Mouse (Mus musculus) bone marrow macrophage, adult 2 months (primary cell): ENCODE data around the gene Tln2.

ENCODE experiments used
- CTCF ChIP-seq: IDR thresholded peaks from 2 replicates; pipeline ENCODE4 v1.5.1; 2012; ENCODE audit warnings: low read depth, mild to moderate bottlenecking, low read length, moderate library complexity
- POLR2A ChIP-seq: IDR thresholded peaks from 2 replicates; pipeline ENCODE4 v1.6.1; 2012; ENCODE audit warnings: mild to moderate bottlenecking, low read depth, low read length, borderline replicate concordance

DNA sequence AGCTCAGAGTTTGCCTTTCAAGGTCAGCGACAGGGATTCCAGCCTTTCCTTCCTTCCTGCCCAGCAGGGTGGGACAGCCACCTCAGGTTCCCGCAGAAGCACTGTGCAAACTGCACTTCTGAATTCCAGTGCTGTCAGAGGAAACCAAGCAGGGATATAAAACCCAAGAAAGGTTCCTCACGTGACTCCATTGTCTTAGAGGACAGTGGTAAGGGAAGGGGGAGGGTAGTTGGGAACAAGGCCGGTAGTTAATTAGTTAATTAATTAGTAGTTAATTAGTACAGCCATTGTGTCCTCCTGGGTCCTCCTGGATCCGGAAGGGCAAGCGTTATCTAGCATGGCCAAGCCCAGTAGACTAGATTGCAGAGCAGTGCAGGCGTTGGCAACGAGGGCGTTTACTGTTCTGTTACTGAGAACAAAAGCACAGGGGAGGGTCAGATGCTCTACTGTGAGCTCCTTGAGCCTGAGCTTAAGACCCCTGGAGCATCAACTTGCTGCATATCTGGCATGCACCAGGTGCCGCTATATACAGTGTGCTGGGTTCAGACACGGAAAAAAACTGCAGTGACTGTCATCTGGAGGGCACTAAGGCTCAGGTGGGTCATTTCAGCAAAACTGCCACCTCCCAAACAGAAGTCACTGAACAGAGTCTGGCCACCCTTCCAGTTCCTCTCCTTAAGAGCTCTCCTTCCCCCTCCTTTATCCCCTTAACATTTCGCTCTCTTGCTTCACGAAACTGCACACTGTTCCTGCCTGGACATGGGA, 298.5 kb downstream of the Tln2 start:
- TF ChIP-seq CTCF = no peak
- no peak for TF ChIP-seq POLR2A
